Mouse (Mus musculus): Measurements from ENCODE around the gene Homer2. TPM values are rescaled to one million over a fixed set of nuclear protein-coding genes. Genes with fewer than 3 reads are reported as not detected.

The Homer2 gene
- polyA plus RNA-seq, 1 experiment from 2014 or later: not detected

DNA sequence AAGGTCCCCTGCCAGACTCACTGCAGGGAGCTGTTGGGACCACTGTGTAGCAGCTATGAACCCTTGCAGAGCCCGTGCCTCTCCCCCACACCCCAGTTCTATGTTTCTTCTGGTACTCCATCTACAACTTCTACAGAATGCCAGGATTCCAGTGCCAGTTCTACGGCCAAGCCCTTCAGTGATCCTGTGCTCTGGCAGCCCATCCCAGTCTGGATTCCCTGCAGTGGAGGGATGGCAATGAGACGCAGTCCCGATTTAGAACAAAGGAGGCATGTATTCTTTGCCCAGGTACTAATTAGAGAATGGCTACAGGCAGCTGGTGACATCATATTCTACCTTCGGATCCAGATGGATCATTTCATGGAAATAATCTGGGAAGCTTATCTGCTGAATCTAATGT is 13.9 kb upstream of the Homer2 start:
- Histone ChIP-seq H3K4me3 (ENCODE audit: inconsistent target) (no peak overlapping the region), H3K27ac (no peak overlapping the region), H3K36me3 (ENCODE audit: inconsistent target) (no peaks in the 10 kb centered on the region), H3K79me2 (ENCODE audit: inconsistent target) (no peaks in the 10 kb centered on the region)
- 81% methylated on average over 5 of the region's 5 CpGs for WGBS (ENCODE audit: missing documents)

DNA sequence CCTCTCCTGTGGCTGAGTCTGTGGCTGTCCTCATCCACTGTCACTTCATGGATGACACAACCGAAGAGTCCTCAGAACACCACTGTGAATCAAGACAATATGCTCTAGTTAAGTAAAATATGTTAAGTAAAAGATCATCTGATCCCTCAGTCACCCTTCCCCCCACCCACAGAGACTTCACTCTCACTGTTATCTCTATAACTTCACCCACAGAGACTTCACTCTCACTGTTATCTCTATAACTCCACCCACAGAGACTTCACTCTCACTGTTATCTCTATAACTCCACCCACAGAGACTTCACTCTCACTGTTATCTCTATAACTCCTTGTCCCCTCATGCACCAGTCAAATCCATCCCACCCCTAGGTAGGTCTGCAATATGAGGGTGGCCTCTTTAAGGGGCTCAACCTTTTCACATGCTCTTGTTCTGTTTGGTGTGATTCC is 11.9 kb upstream of the Homer2 start:
- 83% methylated on average over 1 of the region's 1 CpGs for WGBS (ENCODE audit: missing documents)
- H3K4me3 ChIP-seq (ENCODE audit: inconsistent target): no peak overlapping the region
- no peaks in the 10 kb centered on the region for H3K36me3 ChIP-seq (ENCODE audit: inconsistent target)
- H3K79me2 ChIP-seq (ENCODE audit: inconsistent target): no peaks in the 10 kb centered on the region
- H3K27ac ChIP-seq: no peak overlapping the region

DNA sequence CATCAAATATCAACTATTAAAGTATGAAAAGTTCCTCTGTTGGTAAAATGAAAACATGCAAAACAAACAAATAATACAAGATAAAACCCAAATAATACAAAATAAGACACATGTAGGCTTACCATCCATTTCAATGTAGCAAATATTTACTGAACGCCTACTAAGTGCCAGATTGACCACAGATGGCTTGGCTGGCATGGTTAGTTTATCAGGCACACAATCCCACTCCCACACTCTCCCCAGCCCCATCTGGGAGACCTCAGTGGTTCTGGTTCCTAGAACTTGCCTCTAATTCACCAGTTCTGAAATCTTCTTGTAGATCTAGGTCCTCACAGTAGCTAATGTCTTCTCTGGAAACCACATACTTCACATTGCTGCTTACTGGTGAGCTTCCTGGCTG is 11.3 kb upstream of the Homer2 start:
- Histone ChIP-seq H3K79me2 (ENCODE audit: inconsistent target) (no peaks in the 10 kb centered on the region), H3K4me3 (ENCODE audit: inconsistent target) (no peak overlapping the region), H3K36me3 (ENCODE audit: inconsistent target) (no peaks in the 10 kb centered on the region), H3K27ac (no peak overlapping the region)
- WGBS (ENCODE audit: missing documents): 77% methylated on average over 1 of the region's 1 CpGs

DNA sequence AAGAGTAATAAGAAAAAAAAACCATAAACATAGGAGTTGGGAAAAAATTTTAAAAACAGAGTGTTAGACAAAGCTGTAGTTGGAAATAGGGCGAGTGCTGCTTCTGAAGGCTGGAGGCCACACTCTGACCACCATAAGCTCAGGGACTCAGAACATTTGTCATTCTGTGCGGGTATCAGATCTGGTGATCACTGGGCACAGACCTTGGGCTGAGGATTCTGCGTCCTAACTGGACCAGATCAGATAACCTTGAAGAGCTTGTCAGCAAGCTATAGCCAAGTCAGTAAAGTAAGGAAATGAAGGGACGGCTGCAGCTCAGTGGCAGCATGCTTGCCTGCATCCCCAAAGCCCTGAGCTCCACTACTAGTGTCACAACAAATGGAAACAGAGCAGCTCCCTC is 2.8 kb upstream of the Homer2 start:
- no peaks in the 10 kb centered on the region for H3K79me2 ChIP-seq (ENCODE audit: inconsistent target)
- no peak overlapping the region for H3K27ac ChIP-seq
- no peaks in the 10 kb centered on the region for H3K36me3 ChIP-seq (ENCODE audit: inconsistent target)
- no peak overlapping the region for H3K4me3 ChIP-seq (ENCODE audit: inconsistent target)
- WGBS (ENCODE audit: missing documents): 80% methylated on average over 4 of the region's 4 CpGs

DNA sequence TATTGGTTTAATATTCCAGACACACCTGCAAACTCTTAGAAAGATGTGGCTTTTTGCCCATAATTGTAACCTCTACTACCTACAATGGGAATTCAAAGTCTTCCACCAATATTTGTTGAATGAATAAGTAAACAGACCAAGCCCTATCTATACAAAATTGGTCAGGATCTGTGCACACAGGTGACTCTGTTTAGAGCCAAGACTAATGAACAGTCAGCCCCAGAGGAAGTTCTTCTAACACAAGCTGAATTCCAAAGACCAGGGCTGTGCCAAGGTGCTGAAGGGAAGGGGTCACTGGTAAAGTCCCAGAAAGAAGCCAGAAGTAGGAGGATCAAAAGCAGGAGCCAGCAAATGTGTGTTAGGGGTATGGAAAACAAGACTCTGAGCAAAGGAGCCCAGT is 838 bp upstream of the Homer2 start:
- Histone ChIP-seq H3K79me2 (ENCODE audit: inconsistent target) (no peaks in the 10 kb centered on the region), H3K27ac (no peak overlapping the region), H3K4me3 (ENCODE audit: inconsistent target) (no peak overlapping the region), H3K36me3 (ENCODE audit: inconsistent target) (no peaks in the 10 kb centered on the region)

DNA sequence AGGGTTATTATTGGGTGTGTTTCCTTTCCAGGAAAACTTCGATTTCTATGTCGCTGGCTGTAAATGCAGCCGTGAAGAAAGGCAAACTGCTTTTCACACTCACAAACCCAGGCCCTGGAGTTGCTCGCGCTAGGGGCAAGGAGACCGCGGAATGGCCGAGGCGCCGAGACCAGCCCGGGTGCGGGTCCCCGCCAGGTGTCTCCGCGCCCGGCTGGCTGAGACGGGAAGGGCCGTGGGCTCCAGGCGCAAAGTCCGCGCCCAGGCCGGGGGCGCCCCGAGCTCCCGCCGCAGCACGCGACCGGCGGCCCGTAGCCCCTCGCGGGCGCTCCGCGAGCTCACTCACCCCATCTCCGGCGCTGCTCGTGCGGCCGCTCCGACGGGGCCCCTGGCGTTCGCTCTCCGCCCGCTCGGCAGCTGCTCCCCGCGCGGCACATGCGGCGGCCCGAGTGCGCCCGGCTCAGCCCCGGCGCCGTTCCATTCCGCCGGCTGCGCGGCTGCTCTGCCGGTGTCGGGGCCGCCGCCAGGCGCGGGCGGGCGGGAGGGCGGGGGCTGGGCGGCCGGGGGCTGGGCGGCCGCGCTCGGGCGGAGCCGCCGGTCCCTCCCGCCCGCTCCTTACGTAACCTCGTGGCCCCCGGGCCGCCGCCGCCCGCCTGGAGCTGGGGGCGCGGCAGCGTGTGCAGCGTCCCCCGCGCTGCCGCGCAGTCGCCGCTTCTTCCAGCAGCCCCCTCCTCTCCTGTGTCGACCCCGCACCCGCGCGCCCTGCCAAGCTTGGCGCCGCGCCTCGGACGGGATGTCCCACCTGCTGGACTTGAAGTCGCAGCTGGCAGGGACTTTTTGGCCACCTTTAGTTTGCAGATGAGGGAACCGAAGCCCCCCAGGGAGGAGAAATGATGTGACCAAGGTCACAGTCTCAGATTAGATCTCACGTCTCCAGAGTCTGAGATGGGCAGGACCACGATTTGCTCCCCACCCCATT is 623 bp downstream of the Homer2 start:
- no peak overlapping the region for H3K27ac ChIP-seq
- WGBS (ENCODE audit: missing documents): 1% methylated on average over 86 of the region's 114 CpGs
- H3K79me2 ChIP-seq (ENCODE audit: inconsistent target): no peaks in the 10 kb centered on the region
- H3K4me3 ChIP-seq (ENCODE audit: inconsistent target): no peak overlapping the region
- no peaks in the 10 kb centered on the region for H3K36me3 ChIP-seq (ENCODE audit: inconsistent target)

DNA sequence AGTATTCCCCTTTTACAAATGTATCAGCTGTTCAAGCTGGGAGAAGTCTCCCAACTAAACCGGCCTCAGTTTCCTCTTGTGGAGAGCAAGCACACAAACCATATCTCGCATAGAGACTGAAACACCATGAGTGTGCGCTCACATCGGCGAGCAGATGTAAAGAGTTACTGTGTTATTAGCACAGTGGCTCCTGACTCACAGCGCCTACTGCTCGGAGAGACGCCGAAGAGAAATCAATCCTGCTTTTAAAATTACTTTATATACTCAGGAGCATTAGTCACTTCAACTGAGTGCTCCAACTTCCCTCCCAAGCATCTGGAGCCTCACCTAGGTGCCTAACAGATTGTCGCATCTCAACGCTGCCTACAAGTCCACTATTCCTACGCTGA is 1.3 kb downstream of the Homer2 start:
- 68% methylated on average over 12 of the region's 12 CpGs for WGBS (ENCODE audit: missing documents)
- Histone ChIP-seq H3K4me3 (ENCODE audit: inconsistent target) (no peak overlapping the region), H3K27ac (no peak overlapping the region), H3K79me2 (ENCODE audit: inconsistent target) (no peaks in the 10 kb centered on the region), H3K36me3 (ENCODE audit: inconsistent target) (no peaks in the 10 kb centered on the region)

DNA sequence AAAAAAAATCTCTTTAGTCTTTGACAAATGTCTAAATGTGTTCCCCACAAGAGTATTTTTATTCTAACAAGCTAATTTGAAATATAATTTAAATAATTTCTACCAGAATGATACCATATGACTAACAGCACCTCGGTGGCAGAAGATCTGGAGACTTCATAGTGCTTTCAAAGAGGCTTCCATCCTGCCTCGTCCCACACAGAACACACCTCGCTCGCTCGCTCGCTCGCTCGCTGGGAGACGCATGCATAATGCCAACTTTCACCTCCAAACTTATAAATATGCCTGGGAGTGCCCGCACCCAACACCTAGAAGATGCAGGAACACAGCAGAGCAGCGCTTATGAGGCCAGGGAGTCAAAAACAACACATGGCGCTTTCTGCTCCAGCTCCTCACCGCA is 9.0 kb downstream of the Homer2 start:
- WGBS (ENCODE audit: missing documents): 94% methylated on average over 13 of the region's 13 CpGs

DNA sequence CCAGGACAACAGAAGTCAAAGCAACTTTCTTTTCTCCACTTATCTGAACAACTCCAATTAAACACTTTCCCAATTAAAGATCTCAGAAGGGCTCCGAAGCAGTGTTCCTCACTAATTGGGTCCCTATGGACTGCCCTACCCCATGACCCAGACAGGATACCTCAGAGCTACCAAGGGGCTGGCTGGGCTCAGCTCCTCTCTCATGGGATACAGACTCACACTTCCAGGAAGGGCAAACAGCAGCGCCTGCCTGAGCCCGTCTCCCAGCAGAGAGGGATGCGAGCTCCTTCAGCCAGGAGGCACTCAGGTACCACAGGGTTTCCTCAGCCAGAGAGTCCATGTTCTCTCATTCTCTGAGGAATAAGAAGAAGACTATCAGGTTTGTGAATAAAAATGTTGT is 9.4 kb downstream of the Homer2 start:
- Histone ChIP-seq H3K79me2 (ENCODE audit: inconsistent target) (no peaks in the 10 kb centered on the region), H3K4me3 (ENCODE audit: inconsistent target) (no peak overlapping the region), H3K27ac (no peak overlapping the region), H3K36me3 (ENCODE audit: inconsistent target) (no peaks in the 10 kb centered on the region)
- whole genome bisulfite sequencing (ENCODE audit: missing documents): 80% methylated on average over 4 of the region's 4 CpGs

More for the DNA sequence above, 9.0 kb downstream of the Homer2 start:
- Histone ChIP-seq H3K36me3 (ENCODE audit: inconsistent target) (no peaks in the 10 kb centered on the region), H3K4me3 (ENCODE audit: inconsistent target) (no peak overlapping the region), H3K79me2 (ENCODE audit: inconsistent target) (no peaks in the 10 kb centered on the region), H3K27ac (no peak overlapping the region)

DNA sequence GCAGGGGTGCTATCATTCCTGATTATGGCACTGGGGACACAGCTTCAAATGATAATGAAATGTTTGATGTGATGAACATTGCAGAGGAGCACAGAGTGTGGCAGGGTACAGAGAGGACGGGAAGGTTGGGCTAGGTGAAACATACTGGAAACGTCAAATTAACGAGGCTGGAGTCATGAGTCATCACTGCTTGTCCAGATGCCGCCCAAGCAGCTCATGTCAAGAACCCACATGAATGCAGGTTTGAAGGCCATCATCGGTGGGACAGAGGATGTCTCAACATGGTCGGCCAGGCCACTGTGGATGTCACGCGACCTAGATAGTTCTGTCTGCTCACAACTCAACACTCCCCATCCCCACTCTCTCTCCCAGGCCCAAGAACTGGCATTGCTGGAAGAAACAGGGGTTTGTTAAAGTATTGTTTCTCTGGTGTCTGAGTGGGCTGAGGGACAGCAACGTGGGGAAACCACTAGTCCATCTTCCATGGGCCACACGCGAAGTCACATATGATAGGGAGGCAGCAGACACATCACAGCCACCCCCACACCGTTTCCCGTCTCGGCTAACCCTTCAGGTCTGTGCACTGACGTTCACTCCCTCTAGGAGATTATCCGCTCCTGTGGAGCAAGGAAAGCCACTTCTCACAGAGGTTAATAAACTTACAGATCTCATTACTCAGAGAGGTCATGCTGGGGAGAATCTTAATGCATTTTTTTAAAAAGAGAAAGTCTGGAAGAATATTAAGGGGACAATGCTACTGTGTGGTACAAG is 11.4 kb downstream of the Homer2 start:
- no peak overlapping the region for H3K27ac ChIP-seq
- H3K4me3 ChIP-seq (ENCODE audit: inconsistent target): no peak overlapping the region
- no peaks in the 10 kb centered on the region for H3K79me2 ChIP-seq (ENCODE audit: inconsistent target)
- 82% methylated on average over 16 of the region's 16 CpGs for WGBS (ENCODE audit: missing documents)
- H3K36me3 ChIP-seq (ENCODE audit: inconsistent target): no peaks in the 10 kb centered on the region

DNA sequence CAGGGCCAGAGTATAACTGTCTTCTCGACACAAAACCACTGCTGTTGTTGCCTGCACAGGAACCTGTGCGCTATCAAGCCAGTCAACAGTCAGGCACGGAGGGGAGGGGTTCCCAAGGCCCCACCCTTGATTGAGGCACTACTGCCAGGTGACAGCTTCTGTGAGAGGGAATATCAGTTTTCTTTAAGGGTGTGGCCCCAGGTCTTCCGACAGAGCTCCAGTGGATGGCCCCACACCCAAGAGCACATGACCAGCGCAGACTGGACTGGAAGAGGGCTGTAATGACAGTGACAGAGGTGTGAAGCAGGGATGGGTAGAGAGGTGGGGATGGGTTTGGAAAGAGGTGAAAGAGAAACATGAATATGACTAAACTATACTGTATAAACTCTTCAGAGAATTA is 16.3 kb downstream of the Homer2 start:
- Histone ChIP-seq H3K4me3 (ENCODE audit: inconsistent target) (no peak overlapping the region), H3K79me2 (ENCODE audit: inconsistent target) (no peaks in the 10 kb centered on the region), H3K36me3 (ENCODE audit: inconsistent target) (no peaks in the 10 kb centered on the region), H3K27ac (no peak overlapping the region)
- WGBS (ENCODE audit: missing documents): 88% methylated on average over 5 of the region's 5 CpGs

DNA sequence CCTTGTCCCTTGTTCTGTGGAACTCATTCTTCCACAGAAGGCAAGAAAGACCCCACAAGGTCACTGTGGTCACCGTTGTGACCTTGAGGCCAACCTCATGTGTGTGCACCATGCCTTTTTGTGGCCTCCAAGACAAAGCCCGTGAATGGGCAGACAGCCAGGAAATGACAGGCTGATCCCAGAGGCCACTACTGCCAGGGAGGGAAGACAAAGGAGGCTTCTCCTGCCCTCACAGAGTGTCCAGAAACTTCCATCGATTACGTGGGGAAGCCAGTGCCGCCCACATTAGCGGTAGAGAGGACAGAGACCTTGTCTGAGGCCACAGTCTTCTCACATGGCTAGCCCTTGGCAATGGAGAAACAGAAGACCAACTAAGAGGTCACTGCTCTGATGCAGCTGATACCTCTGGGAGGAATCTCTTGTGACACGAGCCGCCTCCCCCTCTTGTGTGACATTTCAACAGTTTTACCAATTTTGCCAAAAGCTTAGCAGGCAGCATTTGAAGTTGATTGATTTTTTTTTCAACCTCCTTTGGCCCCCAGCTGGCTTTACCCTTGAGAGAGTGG is 18.1 kb downstream of the Homer2 start:
- Histone ChIP-seq H3K79me2 (ENCODE audit: inconsistent target) (no peaks in the 10 kb centered on the region), H3K36me3 (ENCODE audit: inconsistent target) (no peaks in the 10 kb centered on the region), H3K4me3 (ENCODE audit: inconsistent target) (no peak overlapping the region), H3K27ac (no peak overlapping the region)
- WGBS (ENCODE audit: missing documents): 81% methylated on average over 8 of the region's 8 CpGs

DNA sequence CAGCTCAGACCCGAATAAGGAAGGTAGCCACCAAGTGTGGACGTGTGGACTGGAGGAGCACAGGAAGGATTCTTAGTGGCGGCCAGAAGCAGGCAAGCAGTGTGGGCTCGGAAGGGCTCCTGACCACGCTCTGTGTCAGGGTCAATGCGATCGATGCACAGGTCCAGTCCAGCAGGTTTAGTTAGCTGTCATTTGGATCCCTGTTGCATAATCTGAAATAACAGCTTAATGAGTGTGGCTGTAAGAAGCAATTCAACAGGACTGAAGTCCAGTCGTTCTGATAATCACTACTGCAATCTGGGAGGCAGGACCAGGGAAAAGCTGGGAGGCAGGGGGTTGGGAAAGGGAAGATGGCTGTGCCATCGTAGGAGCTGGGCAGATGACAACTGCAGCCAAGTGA is 18.9 kb downstream of the Homer2 start:
- no peaks in the 10 kb centered on the region for H3K79me2 ChIP-seq (ENCODE audit: inconsistent target)
- H3K27ac ChIP-seq: no peak overlapping the region
- no peak overlapping the region for H3K4me3 ChIP-seq (ENCODE audit: inconsistent target)
- no peaks in the 10 kb centered on the region for H3K36me3 ChIP-seq (ENCODE audit: inconsistent target)
- WGBS (ENCODE audit: missing documents): 91% methylated on average over 9 of the region's 9 CpGs

DNA sequence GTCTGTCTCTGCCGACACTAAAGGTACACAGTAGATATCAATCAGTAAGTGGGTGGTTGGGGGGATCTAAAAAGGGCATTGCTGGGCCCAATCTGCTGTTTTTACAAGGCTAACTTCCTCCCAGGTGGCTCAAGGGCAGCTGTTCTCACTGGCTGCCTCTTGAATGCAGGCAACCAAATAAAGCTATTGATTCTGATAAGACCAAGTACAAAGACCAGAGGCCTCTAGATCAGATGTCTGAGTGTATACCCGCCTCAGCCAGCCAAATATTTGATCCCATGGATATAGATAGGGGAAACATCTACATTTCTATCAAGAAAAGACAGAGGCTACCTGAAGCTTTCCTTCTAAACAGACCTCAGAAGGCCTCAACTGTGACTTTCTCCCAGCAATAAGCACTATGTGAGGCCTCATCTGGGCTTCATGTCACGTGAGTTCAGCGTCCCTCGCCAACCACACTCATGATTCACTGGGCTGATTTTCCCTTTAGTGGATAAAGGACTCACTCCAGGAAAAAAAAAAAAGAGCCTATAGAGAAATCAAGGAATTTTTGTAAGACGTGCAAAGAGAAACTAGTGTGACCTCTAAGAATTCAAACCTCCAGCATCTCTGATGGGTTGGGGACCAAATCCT is 19.5 kb downstream of the Homer2 start:
- Histone ChIP-seq H3K4me3 (ENCODE audit: inconsistent target) (no peak overlapping the region), H3K36me3 (ENCODE audit: inconsistent target) (no peaks in the 10 kb centered on the region), H3K79me2 (ENCODE audit: inconsistent target) (no peaks in the 10 kb centered on the region), H3K27ac (no peak overlapping the region)
- 93% methylated on average over 6 of the region's 6 CpGs for WGBS (ENCODE audit: missing documents)
